Comparison of ENCODE assay signal across 14 mouse cellular contexts in genomic region chr17:71120626-71121025, GRCm38 (mm10).
DNase-seq lines count a peak whose midpoint lies in the region; ATAC-seq and TF ChIP-seq lines count a peak whose summit lies in the region.
"Had no signal": no experiment of that assay in that cellular context is flagged by ENCODE, and none has a peak within 500 bp of the region (broad histone marks: within the 10 kb centered on the region; RNA-seq: fewer than 3 reads in every experiment).

No protein-coding gene starts in this region.

- peaks cover 37% of the 10 kb centered on the region for H3K4me1 ChIP-seq in heart, embryonic 10.5 days
- H3K4me1 ChIP-seq in stomach, embryonic 15.5 days, result 0 out of 2 replicates have a peak, but pooled peaks cover 5% of the 10 kb centered on the region
- H3K4me1 ChIP-seq in stomach, postnatal 0 days (replicated peaks; ENCODE audit: control insufficient read depth, insufficient read depth), result no peaks in the 10 kb centered on the region
- H3K4me1 ChIP-seq in intestine, embryonic 16.5 days (ENCODE audit: control insufficient read depth, insufficient read depth, low read length), result no peaks in the 10 kb centered on the region
- H3K4me1 ChIP-seq: midbrain, embryonic 13.5 days had no signal

- H3K9me3 ChIP-seq in heart, embryonic 10.5 days, result no peaks in the 10 kb centered on the region
- no peaks in the 10 kb centered on the region for H3K9me3 ChIP-seq in stomach, embryonic 15.5 days
- no peaks in the 10 kb centered on the region for H3K9me3 ChIP-seq in stomach, postnatal 0 days (ENCODE audit: control insufficient read depth, low read length)
- no peaks in the 10 kb centered on the region for H3K9me3 ChIP-seq in intestine, embryonic 16.5 days (ENCODE audit: control insufficient read depth, low read length)
- H3K9me3 ChIP-seq: G1E; midbrain, embryonic 13.5 days had no signal

- no peak overlapping the region for H3K4me2 ChIP-seq in stomach, embryonic 15.5 days
- H3K4me2 ChIP-seq in stomach, postnatal 0 days (replicated peaks; ENCODE audit: low read depth), result no peak overlapping the region
- H3K4me2 ChIP-seq in intestine, embryonic 16.5 days (ENCODE audit: low read depth, low read length), result no peak overlapping the region
- H3K4me2 ChIP-seq: midbrain, embryonic 13.5 days had no signal

- H3K4me3 ChIP-seq in heart, embryonic 10.5 days, result no peak overlapping the region
- no peak overlapping the region for H3K4me3 ChIP-seq in stomach, embryonic 15.5 days (replicated peaks)
- H3K4me3 ChIP-seq in stomach, postnatal 0 days (ENCODE audit: low read depth, low read length), result no peak overlapping the region
- no peak overlapping the region for H3K4me3 ChIP-seq in intestine, embryonic 16.5 days (ENCODE audit: low read length)
- H3K4me3 ChIP-seq: midbrain, embryonic 13.5 days had no signal

- no peak overlapping the region for H3K9ac ChIP-seq in stomach, embryonic 15.5 days
- H3K9ac ChIP-seq in stomach, postnatal 0 days (ENCODE audit: low read length), result no peak overlapping the region
- no peak overlapping the region for H3K9ac ChIP-seq in intestine, embryonic 16.5 days (ENCODE audit: low read depth, low read length)
- H3K9ac ChIP-seq: liver, embryonic 14.5 days; midbrain, embryonic 13.5 days had no signal

- peak overlapping the region; percentile 78 for H3K27ac ChIP-seq in heart, embryonic 10.5 days
- H3K27ac ChIP-seq in stomach, embryonic 15.5 days, result no peak overlapping the region
- H3K27ac ChIP-seq in stomach, postnatal 0 days (replicated peaks), result no peak overlapping the region
- no peak overlapping the region for H3K27ac ChIP-seq in intestine, embryonic 16.5 days (ENCODE audit: low read length)
- H3K27ac ChIP-seq: liver, embryonic 14.5 days; midbrain, embryonic 13.5 days had no signal

- H3K36me3 ChIP-seq in heart, embryonic 10.5 days, result peaks cover 65% of the 10 kb centered on the region
- H3K36me3 ChIP-seq in stomach, embryonic 15.5 days, result no peaks in the 10 kb centered on the region
- H3K36me3 ChIP-seq in stomach, postnatal 0 days (ENCODE audit: control insufficient read depth, insufficient read depth, low read length), result no peaks in the 10 kb centered on the region
- no peaks in the 10 kb centered on the region for H3K36me3 ChIP-seq in intestine, embryonic 16.5 days (ENCODE audit: control insufficient read depth, insufficient read depth, low read length)
- H3K36me3 ChIP-seq: G1E; midbrain, embryonic 13.5 days had no signal

- no peak for TF ChIP-seq CTCF in stomach, postnatal 0 days (IDR thresholded peaks at IDR 0.05; ENCODE audit: low read depth)

- no peak for TF ChIP-seq EP300 in stomach, postnatal 0 days (optimal IDR thresholded peaks at IDR 0.05)

- 0 out of 2 replicates have a peak, but pooled peaks have one; percentile 10 for ATAC-seq in stomach, embryonic 15.5 days (ENCODE audit: insufficient read depth, low FRiP score, low read depth)
- no peak for ATAC-seq in stomach, postnatal 0 days (ENCODE audit: low FRiP score, low TSS enrichment)
- peak; percentile 66 for ATAC-seq in intestine, embryonic 16.5 days
- ATAC-seq: inflammation-experienced regulatory T-cells, adult 6 months; midbrain, embryonic 13.5 days had no signal

- DNase-seq in heart, embryonic 10.5 days (ENCODE audit: low spot score), result no peak
- DNase-seq in heart, adult 8-10 months (ENCODE audit: low spot score), result no peak
- no peak for DNase-seq in stomach, postnatal 0 days (ENCODE audit: low spot score)
- DNase-seq in lung, postnatal 36 days, result peak; percentile 58
- DNase-seq in thymus, postnatal 36 days, result no peak
- DNase-seq in ovary, postnatal 36 days (ENCODE audit: low spot score), result no peak
- DNase-seq: cerebellum, adult 8-10 months; kidney, postnatal 4 days had no signal

- H3K27me3 ChIP-seq in heart, embryonic 10.5 days (ENCODE audit: insufficient read depth, poor library complexity, severe bottlenecking), result no peaks in the 10 kb centered on the region
- no peaks in the 10 kb centered on the region for H3K27me3 ChIP-seq in stomach, embryonic 15.5 days (replicated peaks)
- H3K27me3 ChIP-seq in stomach, postnatal 0 days (ENCODE audit: control insufficient read depth, insufficient read depth, low read length), result no peaks in the 10 kb centered on the region
- no peaks in the 10 kb centered on the region for H3K27me3 ChIP-seq in intestine, embryonic 16.5 days (replicated peaks; ENCODE audit: control insufficient read depth, insufficient read depth, low read length)
- H3K27me3 ChIP-seq: midbrain, embryonic 13.5 days had no signal

- WGBS in heart, embryonic 10.5 days, result 21% methylated on average over 5 of the region's 6 CpGs
- WGBS in stomach, embryonic 15.5 days, result 45% methylated on average over 5 of the region's 6 CpGs
- WGBS in stomach, postnatal 0 days, result 40% methylated on average over 5 of the region's 6 CpGs
- 48% methylated on average over 5 of the region's 6 CpGs for WGBS in intestine, embryonic 16.5 days
